ENCODE assay signal across 10 mouse cellular contexts in genomic region chr16:43708335-43709061, GRCm38 (mm10). TPM values are rescaled to one million over a fixed set of nuclear protein-coding genes. Genes with fewer than 3 reads are reported as not detected.
A peak's percentile ranks its signal among the peaks of the same experiment; 100 is the strongest.
DNase-seq lines count a peak whose midpoint lies in the region; ATAC-seq and TF ChIP-seq lines count a peak whose summit lies in the region.
"Had no signal": no experiment of that assay in that cellular context is flagged by ENCODE, and none has a peak within 500 bp of the region (broad histone marks: within the 10 kb centered on the region; RNA-seq: fewer than 3 reads in every experiment).

No protein-coding gene starts in this region.

- no peak for TF ChIP-seq EP300 in liver, postnatal 0 days (IDR thresholded peaks at IDR 0.05; ENCODE audit: low read depth)

- TF ChIP-seq CTCF in liver, postnatal 0 days (IDR thresholded peaks at IDR 0.05; ENCODE audit: low read depth) = no peak

- H3K27ac ChIP-seq in kidney, embryonic 15.5 days = no peak overlapping the region
- H3K27ac ChIP-seq in embryonic facial prominence, embryonic 14.5 days (replicated peaks; ENCODE audit: low read depth, low read length) = no peak overlapping the region
- peak overlapping the region; percentile 77 for H3K27ac ChIP-seq in midbrain, embryonic 16.5 days (ENCODE audit: low read length)
- H3K27ac ChIP-seq in liver, postnatal 0 days (ENCODE audit: low read depth) = no peak overlapping the region

- peak overlapping the region; percentile 53 for H3K4me2 ChIP-seq in kidney, embryonic 15.5 days
- H3K4me2 ChIP-seq in embryonic facial prominence, embryonic 14.5 days (ENCODE audit: low read depth, low read length) = peak overlapping the region; percentile 15; the same call in 1 of the 2 replicates
- peak overlapping the region; percentile 58 for H3K4me2 ChIP-seq in midbrain, embryonic 16.5 days (ENCODE audit: low read length)
- H3K4me2 ChIP-seq in liver, postnatal 0 days (ENCODE audit: low read depth, low read length) = no peak overlapping the region

- no peak overlapping the region for H3K9ac ChIP-seq in kidney, embryonic 15.5 days
- no peak overlapping the region for H3K9ac ChIP-seq in embryonic facial prominence, embryonic 14.5 days (ENCODE audit: low read depth, low read length)
- H3K9ac ChIP-seq in midbrain, embryonic 16.5 days (ENCODE audit: low read depth, low read length) = peak overlapping the region; percentile 53; the same call in 1 of the 2 replicates
- no peak overlapping the region for H3K9ac ChIP-seq in liver, postnatal 0 days (replicated peaks)

- H3K4me1 ChIP-seq in kidney, embryonic 15.5 days = peaks cover 27% of the 10 kb centered on the region
- H3K4me1 ChIP-seq in embryonic facial prominence, embryonic 14.5 days (ENCODE audit: control insufficient read depth, insufficient read depth, low read length) = no peaks in the 10 kb centered on the region
- H3K4me1 ChIP-seq in midbrain, embryonic 16.5 days (ENCODE audit: control insufficient read depth, insufficient read depth, low read length) = peaks cover 13% of the 10 kb centered on the region
- H3K4me1 ChIP-seq in liver, postnatal 0 days (ENCODE audit: insufficient read depth) = no peaks in the 10 kb centered on the region

- DNase-seq in kidney, postnatal 10 days = no peak
- DNase-seq in embryonic facial prominence, embryonic 14.5 days (ENCODE audit: low spot score) = no peak
- no peak for DNase-seq in liver, postnatal 0 days
- no peak for DNase-seq in adrenal gland, adult 2 months
- DNase-seq in c-Kit-positive CD71-positive TER-119-positive erythroid progenitor cells, embryonic 14.5 days (ENCODE audit: low spot score) = no peak
- DNase-seq: kidney, adult 2 months; liver had no signal

- H3K4me3 ChIP-seq in kidney, embryonic 15.5 days (replicated peaks) = peak overlapping the region; percentile 19
- H3K4me3 ChIP-seq in embryonic facial prominence, embryonic 14.5 days (ENCODE audit: low read depth, low read length) = no peak overlapping the region
- H3K4me3 ChIP-seq in midbrain, embryonic 16.5 days (ENCODE audit: low read depth, low read length) = peak overlapping the region; percentile 28
- no peak overlapping the region for H3K4me3 ChIP-seq in liver, postnatal 0 days (ENCODE audit: low read depth, low read length)

- H3K9me3 ChIP-seq in kidney, embryonic 15.5 days (replicated peaks) = no peaks in the 10 kb centered on the region
- H3K9me3 ChIP-seq in embryonic facial prominence, embryonic 14.5 days (ENCODE audit: control insufficient read depth, low read length) = no peaks in the 10 kb centered on the region
- H3K9me3 ChIP-seq in midbrain, embryonic 16.5 days (replicated peaks; ENCODE audit: control insufficient read depth, low read length, poor library complexity, severe bottlenecking) = no peaks in the 10 kb centered on the region
- H3K9me3 ChIP-seq in liver, postnatal 0 days (ENCODE audit: low read length) = no peaks in the 10 kb centered on the region

- ATAC-seq in kidney, embryonic 15.5 days (replicated peaks; ENCODE audit: low FRiP score) = peak; percentile 18; the same call in 1 of the 2 replicates
- peak; percentile 51 for ATAC-seq in CD4-positive, CD25-positive, alpha-beta regulatory T cell, adult 4 months
- no peak for ATAC-seq in embryonic facial prominence, embryonic 14.5 days (ENCODE audit: low read depth)
- peak; percentile 44; the same call in 1 of the 2 replicates for ATAC-seq in midbrain, embryonic 16.5 days
- no peak for ATAC-seq in liver, postnatal 0 days

- WGBS in kidney, embryonic 15.5 days = 47% methylated on average over 13 of the region's 13 CpGs
- 63% methylated on average over 13 of the region's 13 CpGs for WGBS in embryonic facial prominence, embryonic 14.5 days
- WGBS in midbrain, embryonic 16.5 days = 49% methylated on average over 13 of the region's 13 CpGs
- WGBS in liver, postnatal 0 days (ENCODE audit: insufficient replicate concordance) = 65% methylated on average over 13 of the region's 13 CpGs

- no peaks in the 10 kb centered on the region for H3K36me3 ChIP-seq in kidney, embryonic 15.5 days
- H3K36me3 ChIP-seq in embryonic facial prominence, embryonic 14.5 days (ENCODE audit: control insufficient read depth, insufficient read depth, low read length) = no peaks in the 10 kb centered on the region
- no peaks in the 10 kb centered on the region for H3K36me3 ChIP-seq in midbrain, embryonic 16.5 days (ENCODE audit: control insufficient read depth, insufficient read depth, low read length)
- H3K36me3 ChIP-seq in liver, postnatal 0 days (replicated peaks; ENCODE audit: insufficient read depth, low read length) = no peaks in the 10 kb centered on the region

- no peaks in the 10 kb centered on the region for H3K27me3 ChIP-seq in kidney, embryonic 15.5 days
- no peaks in the 10 kb centered on the region for H3K27me3 ChIP-seq in embryonic facial prominence, embryonic 14.5 days (replicated peaks; ENCODE audit: control insufficient read depth, insufficient read depth, low read length)
- no peaks in the 10 kb centered on the region for H3K27me3 ChIP-seq in midbrain, embryonic 16.5 days (ENCODE audit: control insufficient read depth, insufficient read depth, low read depth, low read length)
- no peaks in the 10 kb centered on the region for H3K27me3 ChIP-seq in liver, postnatal 0 days (ENCODE audit: insufficient read depth, low read length)

RNA-seq across cellular contexts. Expression of gene Tigit, which starts 44.6 kb away (rescaled TPM):
- not detected in 2 replicates for polyA plus RNA-seq in kidney, embryonic 15.5 days (2015; fragmentation: Nextera tagmentation; extraction: Ambion mirVana)
- 100 to 1,000 TPM; 309 to 452 TPM for polyA plus RNA-seq in CD4-positive, CD25-positive, alpha-beta regulatory T cell, adult 4 months (2017; shearing (Covaris generic))
- polyA plus RNA-seq in embryonic facial prominence, embryonic 14.5 days (2014; fragmentation: Nextera tagmentation; extraction: Ambion mirVana) = not detected in 2 replicates
- polyA plus RNA-seq in midbrain, embryonic 16.5 days (2015; fragmentation: Nextera tagmentation; extraction: Ambion mirVana) = not detected in 2 replicates
- polyA plus RNA-seq in liver, postnatal 0 days (2015; fragmentation: Nextera tagmentation; extraction: Ambion mirVana) = 0.12 TPM in 1 of 2 replicates, not detected in the other
- total RNA-seq in adrenal gland, adult 2 months (2021) = under 1 TPM in 1 of 2 experiments, not detected in 1; 0.32 TPM
- 0.18 and 0.20 TPM in 2 replicates for polyA plus RNA-seq in adrenal gland, adult 2 months (2012; rRNA removed)

RNA-seq across cellular contexts. Expression of gene Drd3, which starts 45.3 kb away (rescaled TPM):
- not detected in 2 replicates for polyA plus RNA-seq in kidney, embryonic 15.5 days (2015; fragmentation: Nextera tagmentation; extraction: Ambion mirVana)
- not detected for polyA plus RNA-seq in CD4-positive, CD25-positive, alpha-beta regulatory T cell, adult 4 months (2017; shearing (Covaris generic))
- polyA plus RNA-seq in embryonic facial prominence, embryonic 14.5 days (2014; fragmentation: Nextera tagmentation; extraction: Ambion mirVana) = not detected in 2 replicates
- polyA plus RNA-seq in midbrain, embryonic 16.5 days (2015; fragmentation: Nextera tagmentation; extraction: Ambion mirVana) = not detected in 2 replicates
- polyA plus RNA-seq in liver, postnatal 0 days (2015; fragmentation: Nextera tagmentation; extraction: Ambion mirVana) = not detected in 2 replicates
- not detected for total RNA-seq in adrenal gland, adult 2 months (2021)
- 0.07 and 0.11 TPM in 2 replicates for polyA plus RNA-seq in adrenal gland, adult 2 months (2012; rRNA removed)

Comparison
In these comparisons a context has a peak if more than half of its experiments do, and no peak if none do; other contexts are left out.
1. ATAC-seq: peak in kidney, embryonic 15.5 days (single experiment), CD4-positive, CD25-positive, alpha-beta regulatory T cell, adult 4 months (single experiment) and midbrain, embryonic 16.5 days (single experiment); none in embryonic facial prominence, embryonic 14.5 days (single experiment) and liver, postnatal 0 days (single experiment).
2. H3K4me3 ChIP-seq: peak in kidney, embryonic 15.5 days (single experiment) and midbrain, embryonic 16.5 days (single experiment); none in embryonic facial prominence, embryonic 14.5 days (single experiment) and liver, postnatal 0 days (single experiment).
3. RNA of gene Tigit, which starts 44.6 kb away (polyA plus RNA-seq): 309 to 452 TPM in CD4-positive, CD25-positive, alpha-beta regulatory T cell, adult 4 months; 0.18 to 0.20 TPM in adrenal gland, adult 2 months, not detected in midbrain, embryonic 16.5 days, 0.12 TPM in liver, postnatal 0 days, not detected in kidney, embryonic 15.5 days and not detected in embryonic facial prominence, embryonic 14.5 days; every median in the first group is over 100 times any median in the second.